10 mouse cellular contexts compared by ENCODE assay signal in the genomic region with DNA sequence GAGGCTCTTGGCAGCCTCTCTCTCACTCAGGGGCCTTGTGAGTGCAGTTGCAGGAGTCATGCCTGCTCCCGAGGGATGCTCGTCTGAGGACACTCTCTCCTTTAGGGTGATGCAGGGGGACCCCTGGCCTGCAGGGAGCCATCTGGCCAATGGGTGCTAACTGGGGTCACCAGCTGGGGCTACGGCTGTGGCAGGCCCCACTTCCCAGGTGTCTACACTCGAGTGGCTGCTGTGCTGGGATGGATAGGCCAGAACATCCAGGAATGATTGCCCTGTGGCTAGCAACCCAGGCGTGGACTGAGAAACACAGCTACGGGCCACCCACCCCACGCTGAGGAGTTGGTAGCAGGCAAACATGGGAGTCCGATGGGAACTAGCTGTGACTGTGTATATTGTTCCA. TPM values are rescaled to one million over a fixed set of nuclear protein-coding genes. Genes with fewer than 3 reads are reported as not detected.
A peak's percentile ranks its signal among the peaks of the same experiment; 100 is the strongest.
DNase-seq lines count a peak whose midpoint lies in the region; ATAC-seq lines count a peak whose summit lies in the region.
"Had no signal": no experiment of that assay in that cellular context is flagged by ENCODE, and none has a peak within 500 bp of the region (broad histone marks: within the 10 kb centered on the region; RNA-seq: fewer than 3 reads in every experiment).

No protein-coding gene starts in this region.

- H3K27me3 ChIP-seq in heart, embryonic 12.5 days (replicated peaks), result 0 out of 2 replicates have a peak, but pooled peaks cover 10% of the 10 kb centered on the region
- no peaks in the 10 kb centered on the region for H3K27me3 ChIP-seq in hindbrain, embryonic 14.5 days (ENCODE audit: control insufficient read depth, insufficient read depth, low read length)
- peaks cover 10% of the 10 kb centered on the region for H3K27me3 ChIP-seq in midbrain, embryonic 12.5 days

- intact Hi-C loops in heart, postnatal 14 days (cut with DNase I), result no loop called here

- H3K9ac ChIP-seq in heart, embryonic 12.5 days, result no peak overlapping the region
- no peak overlapping the region for H3K9ac ChIP-seq in hindbrain, embryonic 14.5 days
- no peak overlapping the region; the same call in 1 of the 2 replicates for H3K9ac ChIP-seq in midbrain, embryonic 12.5 days (replicated peaks)

- no peak for DNase-seq in heart, postnatal 14 days
- DNase-seq in hindbrain, embryonic 14.5 days (ENCODE audit: low spot score), result no peak
- DNase-seq in gastrocnemius, postnatal 4 days (ENCODE audit: low spot score in 2 of 2), result no peak
- DNase-seq in right cerebral cortex, postnatal 14 days, result no peak
- DNase-seq in urinary bladder, adult 18-20 months (ENCODE audit: low spot score in 2 of 2), result no peak
- DNase-seq: gastrocnemius, postnatal 14 days; thymus, adult 18-20 months had no signal

- H3K9me3 ChIP-seq in heart, embryonic 12.5 days (replicated peaks), result no peaks in the 10 kb centered on the region
- no peaks in the 10 kb centered on the region for H3K9me3 ChIP-seq in hindbrain, embryonic 14.5 days (ENCODE audit: control insufficient read depth, low read length)
- H3K9me3 ChIP-seq in midbrain, embryonic 12.5 days, result no peaks in the 10 kb centered on the region

- H3K4me3 ChIP-seq in heart, embryonic 12.5 days, result no peak overlapping the region
- peak overlapping the region; percentile 79 for H3K4me3 ChIP-seq in brown adipose tissue, adult 24 weeks (ENCODE audit: insufficient read depth, low read depth, low read length)
- H3K4me3 ChIP-seq in hindbrain, embryonic 14.5 days (replicated peaks; ENCODE audit: low read length), result no peak overlapping the region; the same call in 1 of the 2 replicates
- peak overlapping the region; percentile 92; the same call in 1 of the 2 replicates for H3K4me3 ChIP-seq in midbrain, embryonic 12.5 days

- WGBS in heart, embryonic 12.5 days, result 86% methylated on average over 8 of the region's 8 CpGs
- WGBS in hindbrain, embryonic 14.5 days, result 88% methylated on average over 8 of the region's 8 CpGs
- WGBS in midbrain, embryonic 12.5 days, result 90% methylated on average over 8 of the region's 8 CpGs

- H3K4me2 ChIP-seq in heart, embryonic 12.5 days, result peak overlapping the region; percentile 93; the same call in 1 of the 2 replicates
- H3K4me2 ChIP-seq in hindbrain, embryonic 14.5 days (replicated peaks), result peak overlapping the region; percentile 94; the same call in 1 of the 2 replicates
- H3K4me2 ChIP-seq in midbrain, embryonic 12.5 days (replicated peaks), result peak overlapping the region; percentile 97; the same call in 1 of the 2 replicates

- ATAC-seq in heart, embryonic 12.5 days (ENCODE audit: insufficient number of reproducible peaks, low FRiP score), result no peak
- no peak for ATAC-seq in hindbrain, embryonic 14.5 days (ENCODE audit: low FRiP score)
- ATAC-seq in midbrain, embryonic 12.5 days (ENCODE audit: low FRiP score, low read depth), result no peak

- H3K4me1 ChIP-seq in heart, embryonic 12.5 days (replicated peaks), result peaks cover 25% of the 10 kb centered on the region
- H3K4me1 ChIP-seq in brown adipose tissue, adult 24 weeks (ENCODE audit: control insufficient read depth, insufficient read depth, insufficient read length, low read length), result peaks cover 10% of the 10 kb centered on the region
- H3K4me1 ChIP-seq in hindbrain, embryonic 14.5 days (replicated peaks; ENCODE audit: control insufficient read depth, insufficient read depth, low read length), result peaks cover 13% of the 10 kb centered on the region
- peaks cover 24% of the 10 kb centered on the region for H3K4me1 ChIP-seq in midbrain, embryonic 12.5 days

- H3K27ac ChIP-seq in heart, embryonic 12.5 days (ENCODE audit: poor library complexity, severe bottlenecking), result no peak overlapping the region
- no peak overlapping the region for H3K27ac ChIP-seq in brown adipose tissue, adult 24 weeks (replicated peaks; ENCODE audit: low read depth, low read length)
- no peak overlapping the region for H3K27ac ChIP-seq in hindbrain, embryonic 14.5 days
- no peak overlapping the region for H3K27ac ChIP-seq in midbrain, embryonic 12.5 days (replicated peaks)

- peaks cover 35% of the 10 kb centered on the region for H3K36me3 ChIP-seq in heart, embryonic 12.5 days
- H3K36me3 ChIP-seq in hindbrain, embryonic 14.5 days (replicated peaks; ENCODE audit: control insufficient read depth, insufficient read depth), result peaks cover 45% of the 10 kb centered on the region
- H3K36me3 ChIP-seq in midbrain, embryonic 12.5 days, result peaks cover 30% of the 10 kb centered on the region

RNA-seq across cellular contexts. Expression of gene Timm13, which starts 1.7 kb away (rescaled TPM):
- polyA plus RNA-seq in heart, embryonic 12.5 days (2016; fragmentation: Nextera tagmentation; extraction: Ambion mirVana), result 285 and 293 TPM in 2 replicates
- total RNA-seq in heart, postnatal 14 days (2021), result 100 to 1,000 TPM; 145 to 161 TPM
- 319 and 342 TPM in 2 replicates for polyA plus RNA-seq in brown adipose tissue, adult 24 weeks (2012; ENCODE audit: insufficient read depth, insufficient read length, missing spikeins)
- polyA plus RNA-seq in hindbrain, embryonic 14.5 days (2014; fragmentation: Nextera tagmentation; extraction: Ambion mirVana), result 311 and 351 TPM in 2 replicates
- polyA plus RNA-seq in midbrain, embryonic 12.5 days (2016; fragmentation: Nextera tagmentation; extraction: Ambion mirVana), result 305 and 308 TPM in 2 replicates
- 100 to 1,000 TPM; 120 to 134 TPM for total RNA-seq in gastrocnemius, postnatal 4 days (2021)

RNA-seq across cellular contexts. Expression of gene Lmnb2, which starts 19.0 kb away (rescaled TPM):
- 34.3 and 35.3 TPM in 2 replicates for polyA plus RNA-seq in heart, embryonic 12.5 days (2016; fragmentation: Nextera tagmentation; extraction: Ambion mirVana)
- 1 to 10 TPM; 5.1 to 7.0 TPM for total RNA-seq in heart, postnatal 14 days (2021)
- 1.9 and 4.9 TPM in 2 replicates for polyA plus RNA-seq in brown adipose tissue, adult 24 weeks (2012; ENCODE audit: insufficient read depth, insufficient read length, missing spikeins)
- 12.9 and 13.8 TPM in 2 replicates for polyA plus RNA-seq in hindbrain, embryonic 14.5 days (2014; fragmentation: Nextera tagmentation; extraction: Ambion mirVana)
- 61.7 and 62.0 TPM in 2 replicates for polyA plus RNA-seq in midbrain, embryonic 12.5 days (2016; fragmentation: Nextera tagmentation; extraction: Ambion mirVana)
- total RNA-seq in gastrocnemius, postnatal 4 days (2021), result 10 to 100 TPM; 46.8 to 50.5 TPM

RNA-seq across cellular contexts. Expression of gene Tmprss9, which starts 27.4 kb away (rescaled TPM):
- polyA plus RNA-seq in heart, embryonic 12.5 days (2016; fragmentation: Nextera tagmentation; extraction: Ambion mirVana), result not detected in 2 replicates
- total RNA-seq in heart, postnatal 14 days (2021), result not detected
- not detected in 2 replicates for polyA plus RNA-seq in brown adipose tissue, adult 24 weeks (2012; ENCODE audit: insufficient read depth, insufficient read length, missing spikeins)
- 0.09 and 0.17 TPM in 2 replicates for polyA plus RNA-seq in hindbrain, embryonic 14.5 days (2014; fragmentation: Nextera tagmentation; extraction: Ambion mirVana)
- 0.08 and 0.14 TPM in 2 replicates for polyA plus RNA-seq in midbrain, embryonic 12.5 days (2016; fragmentation: Nextera tagmentation; extraction: Ambion mirVana)
- under 1 TPM in 1 of 2 experiments, not detected in 1; 0.10 TPM for total RNA-seq in gastrocnemius, postnatal 4 days (2021)

RNA-seq across cellular contexts. Expression of gene Gadd45b, which starts 30.8 kb away (rescaled TPM):
- polyA plus RNA-seq in heart, embryonic 12.5 days (2016; fragmentation: Nextera tagmentation; extraction: Ambion mirVana), result 27.8 and 29.9 TPM in 2 replicates
- total RNA-seq in heart, postnatal 14 days (2021), result 10 to 100 TPM; 13.6 to 17.2 TPM
- polyA plus RNA-seq in brown adipose tissue, adult 24 weeks (2012; ENCODE audit: insufficient read depth, insufficient read length, missing spikeins), result 7.2 and 10.3 TPM in 2 replicates
- 6.2 and 8.0 TPM in 2 replicates for polyA plus RNA-seq in hindbrain, embryonic 14.5 days (2014; fragmentation: Nextera tagmentation; extraction: Ambion mirVana)
- polyA plus RNA-seq in midbrain, embryonic 12.5 days (2016; fragmentation: Nextera tagmentation; extraction: Ambion mirVana), result 8.7 and 11.8 TPM in 2 replicates
- 10 to 100 TPM; 13.5 to 16.3 TPM for total RNA-seq in gastrocnemius, postnatal 4 days (2021)

RNA-seq across cellular contexts. Expression of gene Sppl2b, which starts 44.0 kb away (rescaled TPM):
- polyA plus RNA-seq in heart, embryonic 12.5 days (2016; fragmentation: Nextera tagmentation; extraction: Ambion mirVana), result 34.8 and 35.2 TPM in 2 replicates
- total RNA-seq in heart, postnatal 14 days (2021), result 10 to 100 TPM; 26.6 to 28.5 TPM
- polyA plus RNA-seq in brown adipose tissue, adult 24 weeks (2012; ENCODE audit: insufficient read depth, insufficient read length, missing spikeins), result 8.7 and 14.0 TPM in 2 replicates
- 69.3 and 70.3 TPM in 2 replicates for polyA plus RNA-seq in hindbrain, embryonic 14.5 days (2014; fragmentation: Nextera tagmentation; extraction: Ambion mirVana)
- polyA plus RNA-seq in midbrain, embryonic 12.5 days (2016; fragmentation: Nextera tagmentation; extraction: Ambion mirVana), result 44.6 and 47.1 TPM in 2 replicates
- 10 to 100 TPM; 30.9 to 38.6 TPM for total RNA-seq in gastrocnemius, postnatal 4 days (2021)

Comparison
In these comparisons a context has a peak if more than half of its experiments do, and no peak if none do; other contexts are left out.
1. H3K4me3 ChIP-seq: peak in brown adipose tissue, adult 24 weeks (single experiment) and midbrain, embryonic 12.5 days (single experiment); none in heart, embryonic 12.5 days (single experiment) and hindbrain, embryonic 14.5 days (single experiment).
2. Peak in every context shown above with its lines, with median percentiles within 50 percentile points of each other: H3K4me2 ChIP-seq.